Mouse (Mus musculus): Measurements from ENCODE around the gene Ncf1. TPM values are rescaled to one million over a fixed set of nuclear protein-coding genes. Genes with fewer than 3 reads are reported as not detected.

Gene Ncf1
- polyA plus RNA-seq, 1 experiment: 2.7 TPM

GRCm38 (mm10) chr5:134231376-134231775 is 2.0 kb upstream of the Ncf1 start:
- no peak for DNase-seq (ENCODE audit: low read depth)

GRCm38 (mm10) chr5:134228249-134228638 is 1.2 kb downstream of the Ncf1 start:
- no peak for DNase-seq (ENCODE audit: low read depth)
- no peak for TF ChIP-seq CTCF (IDR thresholded peaks at IDR 0.05; ENCODE audit: borderline replicate concordance, extremely low read depth, insufficient read depth, insufficient read length)
- TF ChIP-seq POLR2A (IDR thresholded peaks at IDR 0.05; ENCODE audit: borderline replicate concordance, extremely low read depth, insufficient read depth, insufficient read length, poor library complexity, severe bottlenecking): no peak

More at GRCm38 (mm10) chr5:134231376-134231775, 2.0 kb upstream of the Ncf1 start:
- TF ChIP-seq CTCF (IDR thresholded peaks at IDR 0.05; ENCODE audit: borderline replicate concordance, extremely low read depth, insufficient read depth, insufficient read length) (no peak), POLR2A (IDR thresholded peaks at IDR 0.05; ENCODE audit: borderline replicate concordance, extremely low read depth, insufficient read depth, insufficient read length, poor library complexity, severe bottlenecking) (no peak)

- DNase-seq (ENCODE audit: low read depth): peak; percentile 59
Observed at GRCm38 (mm10) chr5:134227574-134228248, 1.7 kb downstream of the Ncf1 start.

GRCm38 (mm10) chr5:134226946-134227345 is 2.5 kb downstream of the Ncf1 start:
- TF ChIP-seq POLR2A (IDR thresholded peaks at IDR 0.05; ENCODE audit: borderline replicate concordance, extremely low read depth, insufficient read depth, insufficient read length, poor library complexity, severe bottlenecking): no peak
- TF ChIP-seq CTCF (IDR thresholded peaks at IDR 0.05; ENCODE audit: borderline replicate concordance, extremely low read depth, insufficient read depth, insufficient read length): no peak
- no peak for DNase-seq (ENCODE audit: low read depth)

More at GRCm38 (mm10) chr5:134227574-134228248, 1.7 kb downstream of the Ncf1 start:
- TF ChIP-seq POLR2A (IDR thresholded peaks at IDR 0.05; ENCODE audit: borderline replicate concordance, extremely low read depth, insufficient read depth, insufficient read length, poor library complexity, severe bottlenecking): no peak
- peak; percentile 44; the same call in 1 of the 2 replicates for TF ChIP-seq CTCF (IDR thresholded peaks at IDR 0.05; ENCODE audit: borderline replicate concordance, extremely low read depth, insufficient read depth, insufficient read length)

GRCm38 (mm10) chr5:134225110-134225901 is 4.1 kb downstream of the Ncf1 start:
- TF ChIP-seq CTCF (IDR thresholded peaks at IDR 0.05; ENCODE audit: borderline replicate concordance, extremely low read depth, insufficient read depth, insufficient read length): no peak
- TF ChIP-seq POLR2A (IDR thresholded peaks at IDR 0.05; ENCODE audit: borderline replicate concordance, extremely low read depth, insufficient read depth, insufficient read length, poor library complexity, severe bottlenecking): no peak
- no peak for DNase-seq (ENCODE audit: low read depth)

- no peak for TF ChIP-seq CTCF (IDR thresholded peaks at IDR 0.05; ENCODE audit: borderline replicate concordance, extremely low read depth, insufficient read depth, insufficient read length)
- TF ChIP-seq POLR2A (IDR thresholded peaks at IDR 0.05; ENCODE audit: borderline replicate concordance, extremely low read depth, insufficient read depth, insufficient read length, poor library complexity, severe bottlenecking): no peak
- no peak for DNase-seq (ENCODE audit: low read depth)
Observed at GRCm38 (mm10) chr5:134221708-134222150, 7.7 kb downstream of the Ncf1 start.

GRCm38 (mm10) chr5:134221278-134221677 is 8.1 kb downstream of the Ncf1 start:
- TF ChIP-seq POLR2A (IDR thresholded peaks at IDR 0.05; ENCODE audit: borderline replicate concordance, extremely low read depth, insufficient read depth, insufficient read length, poor library complexity, severe bottlenecking) (no peak), CTCF (IDR thresholded peaks at IDR 0.05; ENCODE audit: borderline replicate concordance, extremely low read depth, insufficient read depth, insufficient read length) (no peak)
- no peak for DNase-seq (ENCODE audit: low read depth)

GRCm38 (mm10) chr5:134217900-134218299 is 11.5 kb downstream of the Ncf1 start:
- no peak for DNase-seq (ENCODE audit: low read depth)
- TF ChIP-seq CTCF (IDR thresholded peaks at IDR 0.05; ENCODE audit: borderline replicate concordance, extremely low read depth, insufficient read depth, insufficient read length): no peak

- no peak for TF ChIP-seq CTCF (IDR thresholded peaks at IDR 0.05; ENCODE audit: borderline replicate concordance, extremely low read depth, insufficient read depth, insufficient read length)
- no peak for TF ChIP-seq POLR2A (IDR thresholded peaks at IDR 0.05; ENCODE audit: borderline replicate concordance, extremely low read depth, insufficient read depth, insufficient read length, poor library complexity, severe bottlenecking)
- peak; percentile 33 for DNase-seq (ENCODE audit: low read depth)
Observed at GRCm38 (mm10) chr5:134214021-134214806, 15.2 kb downstream of the Ncf1 start.

- DNase-seq (ENCODE audit: low read depth): peak; percentile 20
- no peak for TF ChIP-seq CTCF (IDR thresholded peaks at IDR 0.05; ENCODE audit: borderline replicate concordance, extremely low read depth, insufficient read depth, insufficient read length)
- TF ChIP-seq POLR2A (IDR thresholded peaks at IDR 0.05; ENCODE audit: borderline replicate concordance, extremely low read depth, insufficient read depth, insufficient read length, poor library complexity, severe bottlenecking): no peak
Observed at GRCm38 (mm10) chr5:134209931-134210554, 19.4 kb downstream of the Ncf1 start.

- no peak for DNase-seq (ENCODE audit: low read depth)
- TF ChIP-seq CTCF (IDR thresholded peaks at IDR 0.05; ENCODE audit: borderline replicate concordance, extremely low read depth, insufficient read depth, insufficient read length) (no peak), POLR2A (IDR thresholded peaks at IDR 0.05; ENCODE audit: borderline replicate concordance, extremely low read depth, insufficient read depth, insufficient read length, poor library complexity, severe bottlenecking) (no peak)
Observed at GRCm38 (mm10) chr5:134206721-134207120, 22.7 kb downstream of the Ncf1 start.
